Mouse (Mus musculus) olfactory bulb, adult 2 months (tissue): Measurements from ENCODE around the gene Ang4. TPM values are rescaled to one million over a fixed set of nuclear protein-coding genes. Genes with fewer than 3 reads are reported as not detected.

Experiments used
- H3K27ac ChIP-seq: fragments of 200-500 bp; 2 replicates; pipeline ENCODE4 v1.5.1; 2012; ENCODE audit warnings: low read depth, low read length; ENCODE audit not compliant: insufficient read depth
- H3K4me1 ChIP-seq: fragments of 200-500 bp; 2 replicates; pipeline ENCODE4 v1.6.1; 2012; ENCODE audit warnings: low read length; ENCODE audit not compliant: control insufficient read depth, insufficient read depth
- H3K4me3 ChIP-seq: fragments of 200-500 bp; 2 replicates; pipeline ENCODE4 v1.5.1; 2012; ENCODE audit warnings: mild to moderate bottlenecking, low read depth, low read length, moderate library complexity; ENCODE audit not compliant: insufficient read depth
- CTCF ChIP-seq: fragments of 200-500 bp; IDR thresholded peaks from 2 replicates; pipeline ENCODE4 v1.5.1; 2012; ENCODE audit warnings: low read depth, mild to moderate bottlenecking, low read length, moderate library complexity; ENCODE audit not compliant: insufficient read depth
- POLR2A ChIP-seq: fragments of 200-500 bp; IDR thresholded peaks from 2 replicates; pipeline ENCODE4 v1.6.1; 2012; ENCODE audit warnings: mild to moderate bottlenecking, low read depth, low read length, moderate library complexity; ENCODE audit not compliant: insufficient read depth
- WGBS: fragments of 180-500 bp; shearing (Covaris S2); methylation state at CpG from one replicate; pipeline ENCODE4 v1.1.7; 2018; 5-methylcytosine and 5-hydroxymethylcytosine counted together
- polyA plus RNA-seq: library from polyadenylated mRNA; stranded (reverse); fragments of >200 nt; gene quantifications from 2 replicates; pipeline ENCODE4 v1.2.4, GENCODE M21; 2012; ENCODE audit warnings: low replicate concordance; ENCODE audit not compliant: missing spikeins, insufficient read depth, insufficient read length

Gene Ang4
- polyA plus RNA-seq, 1 experiment = not detected

- H3K4me1 ChIP-seq = peaks cover 29% of the 10 kb centered on the region
- no peak overlapping the region for H3K27ac ChIP-seq
- WGBS = 2% methylated on average over 42 of the region's 42 CpGs
- TF ChIP-seq CTCF (no peak), POLR2A (no peak)
- H3K4me3 ChIP-seq = peak overlapping the region; percentile 8; the same call in 1 of the 2 replicates
Measured at GRCm38 (mm10) chr14:51740347-51741170, 32.8 kb downstream of the Ang4 start.

GRCm38 (mm10) chr14:51739150-51739993 lies 34.0 kb downstream of the Ang4 start:
- no peak overlapping the region for H3K4me3 ChIP-seq
- H3K27ac ChIP-seq = no peak overlapping the region
- H3K4me1 ChIP-seq = peaks cover 29% of the 10 kb centered on the region
- 2% methylated on average over 24 of the region's 24 CpGs for WGBS
- TF ChIP-seq POLR2A (no peak), CTCF (no peak)

- H3K4me1 ChIP-seq = peaks cover 29% of the 10 kb centered on the region
- H3K4me3 ChIP-seq = 0 out of 2 replicates have a peak overlapping the region, but pooled peaks have one; percentile 9
- no peak overlapping the region for H3K27ac ChIP-seq
- WGBS = 2% methylated on average over 29 of the region's 29 CpGs
- no peak for TF ChIP-seq POLR2A
- TF ChIP-seq CTCF = no peak
Measured at GRCm38 (mm10) chr14:51738411-51739149, 34.8 kb downstream of the Ang4 start.

- H3K4me1 ChIP-seq = peaks cover 29% of the 10 kb centered on the region
- no peak overlapping the region for H3K27ac ChIP-seq
- 17% methylated on average over 12 of the region's 12 CpGs for whole genome bisulfite sequencing
- H3K4me3 ChIP-seq = no peak overlapping the region
- TF ChIP-seq CTCF (no peak), POLR2A (no peak)
Measured at GRCm38 (mm10) chr14:51737967-51738366, 35.4 kb downstream of the Ang4 start.

- H3K27ac ChIP-seq = no peak within 1 kb of the TSS
- no peaks in the 10 kb centered on the region for H3K4me1 ChIP-seq
- TF ChIP-seq CTCF = no peak
- no peak for TF ChIP-seq POLR2A
- 56% methylated on average over 1 of the region's 1 CpGs for WGBS
- no peak within 1 kb of the TSS for H3K4me3 ChIP-seq
Measured at GRCm38 (mm10) chr14:51717083-51717482, 56.3 kb downstream of the Ang4 start, which contains the start of gene Gm5800. Gene Gm5800 (minus strand): TSS chr14:51717183.

Other genes starting within 250 kb of the Ang4 start
- not detected in 2 replicates for gene Gm5622, start 220.8 kb downstream of the Ang4 start, polyA plus RNA-seq
- not detected in 2 replicates for gene Gm17175, start 199.5 kb downstream of the Ang4 start, polyA plus RNA-seq
- gene Gm17174, start 181.5 kb downstream of the Ang4 start, polyA plus RNA-seq = not detected in 2 replicates
- gene Gm17078, start 162.3 kb downstream of the Ang4 start, polyA plus RNA-seq = not detected in 2 replicates
- not detected in 2 replicates for gene Gm4181, start 137.9 kb downstream of the Ang4 start, polyA plus RNA-seq
- gene Gm17079, start 78.1 kb downstream of the Ang4 start, polyA plus RNA-seq = not detected in 2 replicates
- not detected in 2 replicates for gene Gm5800, start 56.4 kb downstream of the Ang4 start, polyA plus RNA-seq
- not detected in 2 replicates for gene AY358078, start 26.5 kb upstream of the Ang4 start, polyA plus RNA-seq
- not detected in 2 replicates for gene Ear6, start 80.1 kb upstream of the Ang4 start, polyA plus RNA-seq
- gene Mettl17, start 111.3 kb upstream of the Ang4 start, polyA plus RNA-seq = not detected in 2 replicates
- gene Slc39a2, start 119.3 kb upstream of the Ang4 start, polyA plus RNA-seq = not detected in 2 replicates
- 1,444 TPM in 1 of 2 replicates, not detected in the other for gene Ndrg2, start 140.6 kb upstream of the Ang4 start, polyA plus RNA-seq
- gene Tppp2, start 144.8 kb upstream of the Ang4 start, polyA plus RNA-seq = not detected in 2 replicates
- gene Rnase13, start 149.2 kb upstream of the Ang4 start, polyA plus RNA-seq = not detected in 2 replicates
- gene Arhgef40, start 211.1 kb upstream of the Ang4 start, polyA plus RNA-seq = not detected in 2 replicates
- gene Tmem253, start 242.1 kb upstream of the Ang4 start, polyA plus RNA-seq = not detected in 2 replicates
- gene Zfp219, start 247.1 kb upstream of the Ang4 start, polyA plus RNA-seq = not detected in 2 replicates